Mouse (Mus musculus) left cerebral cortex, adult 2 months (tissue): ENCODE measurements around the gene Dip2c. TPM values are rescaled to one million over a fixed set of nuclear protein-coding genes. Genes with fewer than 3 reads are reported as not detected.

ENCODE experiments used
- DNase-seq, 2 experiments: peaks; one replicate each; pipeline ENCODE4 v3.0.0; 2021 to 2022; ENCODE audit warnings: low spot score in 2 of 2, mixed read lengths in 1 of 2; ENCODE audit errors: extremely low spot score in 1 of 2
- H3K27ac ChIP-seq: fragments of 200-600 bp; 2 replicates; pipeline ENCODE4 v1.8.1; 2022
- H3K4me3 ChIP-seq: fragments of 200-600 bp; 2 replicates; pipeline ENCODE4 v1.8.1; 2022
- CTCF ChIP-seq: fragments of 200-600 bp; IDR thresholded peaks from 2 replicates; pipeline ENCODE4 v1.8.1; 2022; ENCODE audit warnings: antibody characterized with exemption, mild to moderate bottlenecking, moderate library complexity
- intact Hi-C: fragments of 180-260 bp; cut with DNase I; formaldehyde crosslinking; loops from one replicate; pipeline ENCODE4 v1.15.1; 2025
- total RNA-seq, 2 experiments: library from RNA; stranded (reverse); gene quantifications; 2 replicates each; pipeline ENCODE4 v1.2.3; 2021

Gene Dip2c
- total RNA-seq, 2 experiments from 2014 or later, result 66.6 to 76.1 TPM

GRCm38 (mm10) chr13:9473383-9473782 is 197.1 kb downstream of the Dip2c start:
- DNase-seq, result no peak
- no peak for TF ChIP-seq CTCF
- intact Hi-C loops, result no loop called here
- no peak overlapping the region; the same call in 1 of the 2 replicates for H3K27ac ChIP-seq
- H3K4me3 ChIP-seq, result no peak overlapping the region

GRCm38 (mm10) chr13:9481722-9482121 is 205.4 kb downstream of the Dip2c start:
- H3K27ac ChIP-seq, result no peak overlapping the region
- intact Hi-C loops, result no loop called here
- DNase-seq, result no peak
- no peak for TF ChIP-seq CTCF
- H3K4me3 ChIP-seq, result no peak overlapping the region

- DNase-seq, result no peak
- Histone ChIP-seq H3K4me3 (no peak overlapping the region), H3K27ac (no peak overlapping the region)
- intact Hi-C loops, result no loop called here
- no peak for TF ChIP-seq CTCF
Observed at GRCm38 (mm10) chr13:9489696-9490095, 213.4 kb downstream of the Dip2c start.

GRCm38 (mm10) chr13:9494726-9495125 is 218.4 kb downstream of the Dip2c start:
- intact Hi-C loops, result no loop called here
- no peak for TF ChIP-seq CTCF
- DNase-seq, result no peak
- Histone ChIP-seq H3K4me3 (peak overlapping the region; percentile 36), H3K27ac (no peak overlapping the region)

GRCm38 (mm10) chr13:9504118-9504856 is 228.0 kb downstream of the Dip2c start:
- no peak for TF ChIP-seq CTCF
- DNase-seq, result no peak
- intact Hi-C loops, result no loop called here
- Histone ChIP-seq H3K27ac (no peak overlapping the region), H3K4me3 (no peak overlapping the region)

- Histone ChIP-seq H3K4me3 (no peak overlapping the region), H3K27ac (no peak overlapping the region)
- DNase-seq, result no peak
- intact Hi-C loops, result no loop called here
- no peak for TF ChIP-seq CTCF
Observed at GRCm38 (mm10) chr13:9538556-9538955, 262.2 kb downstream of the Dip2c start.

- Histone ChIP-seq H3K27ac (no peak overlapping the region), H3K4me3 (no peak overlapping the region)
- no peak for DNase-seq
- no peak for TF ChIP-seq CTCF
- intact Hi-C loops, result no loop called here
Observed at GRCm38 (mm10) chr13:9547698-9548344, 271.5 kb downstream of the Dip2c start.

- H3K4me3 ChIP-seq, result no peak overlapping the region
- intact Hi-C loops, result no loop called here
- TF ChIP-seq CTCF, result no peak
Observed at GRCm38 (mm10) chr13:9562099-9562498, 285.8 kb downstream of the Dip2c start.

GRCm38 (mm10) chr13:9562921-9563320 is 286.6 kb downstream of the Dip2c start:
- no peak overlapping the region for H3K4me3 ChIP-seq
- DNase-seq, result no peak
- peak; percentile 48 for TF ChIP-seq CTCF
- no peak overlapping the region for H3K27ac ChIP-seq
- intact Hi-C loops, result no loop called here

More at GRCm38 (mm10) chr13:9562099-9562498, 285.8 kb downstream of the Dip2c start:
- no peak overlapping the region for H3K27ac ChIP-seq
- DNase-seq, result no peak

- no peak overlapping the region for H3K4me3 ChIP-seq
- intact Hi-C loops, result no loop called here
- no peak for DNase-seq
- H3K27ac ChIP-seq, result no peak overlapping the region
- TF ChIP-seq CTCF, result no peak
Observed at GRCm38 (mm10) chr13:9568852-9569251, 292.5 kb downstream of the Dip2c start.

GRCm38 (mm10) chr13:9576686-9577085 is 300.4 kb downstream of the Dip2c start:
- intact Hi-C loops, result no loop called here
- no peak for TF ChIP-seq CTCF
- no peak overlapping the region for H3K27ac ChIP-seq
- no peak overlapping the region for H3K4me3 ChIP-seq
- DNase-seq, result no peak

- no peak for DNase-seq
- TF ChIP-seq CTCF, result no peak
- intact Hi-C loops, result no loop called here
- no peak overlapping the region for H3K4me3 ChIP-seq
- H3K27ac ChIP-seq, result no peak overlapping the region
Observed at GRCm38 (mm10) chr13:9578456-9578855, 302.1 kb downstream of the Dip2c start.

- intact Hi-C loops, result no loop called here
- no peak overlapping the region for H3K4me3 ChIP-seq
- DNase-seq, result no peak
- no peak for TF ChIP-seq CTCF
- no peak overlapping the region for H3K27ac ChIP-seq
Observed at GRCm38 (mm10) chr13:9581821-9582220, 305.5 kb downstream of the Dip2c start.
